Mouse (Mus musculus): Measurements from ENCODE around the gene Arrdc5.

Gene Arrdc5

DNA sequence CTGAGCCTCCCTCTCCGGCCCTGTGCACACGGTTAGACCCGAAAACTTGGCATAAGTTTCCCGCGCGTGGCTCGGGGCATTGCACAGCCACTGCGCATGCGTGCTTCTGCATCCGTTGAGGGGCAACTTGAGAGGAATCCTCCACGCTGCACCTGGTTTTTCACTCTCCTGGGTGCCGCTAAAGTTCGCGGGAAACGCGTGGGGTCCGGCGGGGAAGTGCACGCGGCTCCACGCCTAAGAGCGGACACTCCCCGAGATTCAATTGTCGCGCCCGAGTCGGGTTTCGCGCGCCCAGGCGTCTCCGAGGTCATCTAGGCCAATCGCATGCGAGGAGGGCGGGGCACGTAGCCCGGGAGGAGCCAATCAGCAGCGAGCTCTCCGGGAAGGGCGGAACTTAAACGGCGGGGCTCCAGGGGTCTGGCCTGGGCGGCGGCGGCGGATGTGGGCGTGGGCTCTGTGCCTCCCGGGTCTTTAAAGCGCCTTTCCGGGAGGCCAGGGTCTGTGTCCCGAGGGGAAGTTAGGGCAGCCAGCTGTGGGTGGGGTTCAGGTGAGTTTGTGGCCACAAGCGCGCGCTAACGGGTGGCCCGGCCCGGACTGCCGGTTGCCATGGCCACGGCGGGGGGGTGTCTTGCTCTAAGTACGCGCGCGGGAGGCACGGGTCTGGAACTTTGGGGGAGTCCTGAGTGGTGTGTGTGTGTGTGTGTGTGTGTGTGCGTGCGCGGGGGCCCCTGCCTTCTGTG, 3.9 kb upstream of the Arrdc5 start:
- peak; percentile 86 for DNase-seq (ENCODE audit: low read depth, low spot score)

DNA sequence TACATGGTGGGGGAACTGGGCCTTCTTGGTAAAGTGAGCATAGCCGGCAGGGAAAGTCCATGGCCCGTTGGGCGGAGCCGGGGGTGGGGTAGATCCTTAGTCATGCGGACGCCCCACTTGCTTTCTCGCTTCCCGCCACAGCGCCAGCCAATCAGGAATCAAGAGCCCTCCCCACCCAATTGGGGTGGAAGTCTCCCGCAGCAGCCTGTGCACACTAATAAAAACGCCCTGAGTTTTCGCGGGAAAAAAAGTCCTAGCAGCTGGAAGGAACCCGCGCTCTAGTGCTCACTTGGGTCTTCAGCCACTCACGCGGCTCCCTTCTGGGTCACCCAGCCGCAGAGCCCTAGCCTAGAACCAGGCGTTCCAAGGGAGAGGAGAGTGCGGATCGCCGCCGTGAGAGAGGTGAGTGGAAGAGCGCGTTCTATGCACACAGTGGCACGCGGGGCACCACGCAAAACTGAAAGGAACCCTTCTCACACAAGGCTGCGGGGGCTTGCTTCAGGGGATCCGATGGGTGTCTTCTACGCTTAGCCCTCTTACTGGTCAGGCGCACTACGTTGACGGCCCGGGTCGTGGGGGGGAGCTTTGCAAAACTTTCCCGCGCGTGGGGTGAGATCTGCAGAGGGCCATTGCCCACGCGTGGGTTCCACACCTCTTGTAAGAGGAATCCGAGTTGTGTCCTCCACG, 3.2 kb upstream of the Arrdc5 start, which contains the start of gene Uhrf1:
Gene Uhrf1, plus strand, starts transcription at position 162 of the 687 bp plus-strand sequence.
- peak; percentile 56 for DNase-seq (ENCODE audit: low read depth, low spot score)

DNA sequence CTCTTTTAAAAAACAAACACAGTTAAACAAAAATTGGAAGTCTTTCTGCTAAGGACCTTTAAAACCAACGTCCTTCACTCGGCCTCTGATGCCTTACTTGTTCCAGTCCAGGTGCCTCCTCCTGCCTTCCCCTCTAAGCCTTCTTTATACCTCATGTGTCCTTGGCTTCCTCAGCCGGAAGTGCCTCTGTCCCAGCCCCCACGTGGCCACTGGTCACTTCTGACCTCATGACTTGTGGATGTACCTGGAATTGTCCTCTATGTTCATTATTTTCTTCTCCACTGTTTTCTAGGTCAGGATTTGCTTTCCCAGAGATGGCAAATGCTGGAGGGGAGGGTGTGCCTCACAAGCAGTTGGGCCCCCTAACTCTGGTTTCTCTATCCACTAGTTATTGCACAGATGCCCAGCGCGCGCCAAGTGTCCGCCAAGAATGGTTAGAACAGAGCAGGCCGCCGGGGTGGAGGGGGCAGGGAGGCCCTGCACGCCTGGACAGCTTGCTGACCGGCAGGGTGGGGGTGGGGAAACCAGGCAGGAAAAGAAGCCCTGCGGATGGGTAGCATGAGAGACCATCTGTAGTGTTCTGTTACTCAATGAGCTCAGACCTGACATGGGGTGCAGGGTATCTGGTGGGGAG, 2.4 kb upstream of the Arrdc5 start:
- DNase-seq (ENCODE audit: low read depth, low spot score): no peak

GRCm38 (mm10) chr17:56298238-56298637, 1.8 kb downstream of the Arrdc5 start:
- no peak for DNase-seq (ENCODE audit: low read depth, low spot score)

DNA sequence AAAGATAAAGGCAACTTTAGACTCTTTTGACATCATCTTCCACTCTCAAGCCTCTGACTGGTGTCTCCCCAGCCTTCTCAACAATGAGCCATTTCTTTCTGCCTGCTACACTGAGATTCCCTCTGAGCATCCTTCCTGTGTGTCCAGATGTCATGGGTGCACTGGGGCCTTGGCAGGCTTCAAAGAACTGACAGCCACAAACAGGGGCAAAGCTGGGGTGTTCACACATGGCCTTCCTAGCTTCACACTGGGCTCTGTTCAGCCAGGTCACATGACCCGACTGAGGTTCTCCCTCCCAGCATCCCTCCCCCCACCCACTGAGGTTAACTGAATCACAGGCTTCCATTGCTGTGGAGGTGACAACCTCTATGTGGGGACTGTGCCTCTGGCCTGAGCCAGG, 3.9 kb downstream of the Arrdc5 start:
- no peak for DNase-seq (ENCODE audit: low read depth, low spot score)

GRCm38 (mm10) chr17:56294241-56294640, 5.8 kb downstream of the Arrdc5 start:
- DNase-seq (ENCODE audit: low read depth, low spot score): no peak

GRCm38 (mm10) chr17:56293291-56293690, 6.8 kb downstream of the Arrdc5 start:
- no peak for DNase-seq (ENCODE audit: low read depth, low spot score)

DNA sequence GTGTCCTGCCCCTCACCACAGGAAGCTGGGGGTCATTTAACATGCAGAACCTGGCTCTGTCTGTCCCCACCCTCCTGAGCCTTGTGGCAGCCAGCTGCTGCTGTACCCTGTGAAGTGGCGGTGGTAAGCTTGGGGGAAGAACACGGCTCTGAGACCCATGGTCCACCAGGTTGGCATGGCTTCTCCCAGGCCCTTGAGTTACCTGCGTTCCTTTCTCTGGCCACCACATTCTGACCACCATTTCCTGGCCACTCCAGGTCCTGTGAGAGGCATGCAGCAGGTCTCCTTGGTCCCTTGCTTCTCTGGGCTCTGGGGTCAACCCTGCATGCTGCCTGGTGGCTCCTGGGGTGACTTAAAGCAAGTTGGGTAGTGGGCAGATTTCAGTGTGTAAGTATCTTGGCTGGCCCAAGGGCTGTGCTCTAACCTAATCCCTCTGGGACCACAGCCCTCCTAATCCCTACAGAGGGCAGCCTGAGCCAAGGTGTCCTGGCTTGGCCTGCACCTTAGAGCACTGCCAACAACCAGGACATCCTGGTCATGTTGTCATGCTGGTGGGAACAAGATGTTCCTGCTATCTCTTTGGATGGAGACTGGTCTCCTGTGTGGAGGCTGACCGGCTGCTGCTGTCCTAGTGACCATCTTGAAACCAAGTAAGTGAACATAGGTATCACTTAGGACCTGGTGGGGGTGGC, 7.4 kb downstream of the Arrdc5 start, which contains the start of gene Plin3:
Gene Plin3, minus strand, starts transcription at position 343 of the 692 bp plus-strand sequence.
- DNase-seq (ENCODE audit: low read depth, low spot score): peak; percentile 95

DNA sequence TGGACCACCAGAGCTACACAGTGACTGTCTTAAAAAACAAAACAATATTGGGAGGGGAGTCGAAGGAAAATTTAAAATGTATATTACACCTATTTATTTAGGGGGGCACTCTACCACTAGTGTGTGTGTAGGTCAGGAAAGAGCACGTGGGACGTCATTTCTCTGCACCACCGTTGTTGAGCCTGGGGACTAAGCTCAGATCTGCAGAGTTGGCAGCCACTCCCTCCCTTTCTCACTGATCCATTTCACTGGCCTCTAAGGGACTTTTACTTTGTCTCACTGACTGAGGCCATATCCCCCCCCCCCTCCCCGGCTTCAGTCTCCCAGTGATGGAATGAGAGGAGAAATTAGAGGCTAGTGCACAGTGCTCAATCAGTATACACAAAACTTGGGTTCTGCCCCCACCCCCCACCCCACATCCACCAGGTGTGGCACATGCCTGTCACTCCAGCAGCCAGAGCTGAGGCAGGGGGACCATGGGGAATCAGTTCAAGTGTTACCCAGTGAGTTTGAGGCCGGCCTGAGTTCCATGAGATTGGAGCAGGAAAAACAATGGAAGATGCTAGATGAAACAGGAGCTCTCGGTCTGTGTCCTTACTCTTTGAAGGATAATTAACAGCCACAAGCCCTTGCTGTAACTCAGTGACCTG, 8.1 kb downstream of the Arrdc5 start:
- DNase-seq (ENCODE audit: low read depth, low spot score): no peak

DNA sequence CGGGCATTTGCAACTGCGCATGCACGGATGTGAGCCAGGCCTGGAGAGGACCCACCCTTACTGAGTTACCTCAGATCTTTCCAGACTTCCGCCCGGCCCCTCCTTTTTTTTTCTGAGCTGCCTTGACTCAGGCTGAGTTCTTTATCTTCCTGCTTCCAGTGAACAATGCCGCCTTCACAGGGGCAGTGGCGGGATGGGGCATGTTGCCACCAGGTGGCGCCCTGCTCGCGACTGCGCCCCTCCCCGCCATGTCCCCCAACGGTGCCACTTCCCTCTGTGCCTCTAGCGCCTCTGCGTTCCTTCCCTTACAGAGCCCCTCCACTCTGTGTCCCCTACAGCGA, 8.9 kb downstream of the Arrdc5 start:
- peak; percentile 93 for DNase-seq (ENCODE audit: low read depth, low spot score)

DNA sequence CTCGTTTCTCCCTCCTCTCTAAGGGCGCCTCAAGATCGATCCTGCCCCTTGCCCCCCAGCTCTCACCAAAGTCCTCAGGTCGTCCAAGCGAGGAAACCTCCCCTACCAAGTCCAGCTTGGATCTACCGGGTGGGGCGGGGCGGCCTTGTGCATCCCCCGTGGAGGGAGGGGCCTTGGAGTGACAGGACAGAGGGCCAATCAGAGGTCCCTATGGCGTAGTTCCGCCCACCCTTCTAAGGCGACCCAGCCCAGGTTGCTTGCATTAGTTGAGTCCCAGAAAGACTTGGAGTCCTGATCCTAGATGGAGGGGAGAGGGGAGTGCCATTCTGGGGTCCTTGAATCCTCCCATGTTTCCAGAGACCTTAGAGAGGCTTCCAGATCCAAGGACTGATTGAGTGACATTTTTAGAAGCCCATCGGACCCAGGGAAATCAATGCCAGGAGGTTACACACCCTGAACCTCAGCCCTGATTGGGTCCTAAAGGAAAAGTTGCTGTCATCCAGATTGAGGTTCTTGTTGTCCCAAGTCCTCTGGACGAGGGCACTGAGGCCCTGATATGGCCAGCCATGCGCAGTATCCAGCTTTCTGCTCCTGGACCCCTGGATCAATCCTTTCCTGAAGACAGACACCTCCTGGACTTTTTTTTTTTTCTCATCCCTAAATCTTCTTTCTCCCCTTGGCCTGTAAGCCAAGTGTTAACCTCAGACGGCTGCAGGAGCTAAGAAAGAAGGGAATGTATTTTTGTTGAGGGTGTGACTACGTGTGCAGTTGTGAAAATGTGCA, 9.5 kb downstream of the Arrdc5 start:
- peak; percentile 94 for DNase-seq (ENCODE audit: low read depth, low spot score)

DNA sequence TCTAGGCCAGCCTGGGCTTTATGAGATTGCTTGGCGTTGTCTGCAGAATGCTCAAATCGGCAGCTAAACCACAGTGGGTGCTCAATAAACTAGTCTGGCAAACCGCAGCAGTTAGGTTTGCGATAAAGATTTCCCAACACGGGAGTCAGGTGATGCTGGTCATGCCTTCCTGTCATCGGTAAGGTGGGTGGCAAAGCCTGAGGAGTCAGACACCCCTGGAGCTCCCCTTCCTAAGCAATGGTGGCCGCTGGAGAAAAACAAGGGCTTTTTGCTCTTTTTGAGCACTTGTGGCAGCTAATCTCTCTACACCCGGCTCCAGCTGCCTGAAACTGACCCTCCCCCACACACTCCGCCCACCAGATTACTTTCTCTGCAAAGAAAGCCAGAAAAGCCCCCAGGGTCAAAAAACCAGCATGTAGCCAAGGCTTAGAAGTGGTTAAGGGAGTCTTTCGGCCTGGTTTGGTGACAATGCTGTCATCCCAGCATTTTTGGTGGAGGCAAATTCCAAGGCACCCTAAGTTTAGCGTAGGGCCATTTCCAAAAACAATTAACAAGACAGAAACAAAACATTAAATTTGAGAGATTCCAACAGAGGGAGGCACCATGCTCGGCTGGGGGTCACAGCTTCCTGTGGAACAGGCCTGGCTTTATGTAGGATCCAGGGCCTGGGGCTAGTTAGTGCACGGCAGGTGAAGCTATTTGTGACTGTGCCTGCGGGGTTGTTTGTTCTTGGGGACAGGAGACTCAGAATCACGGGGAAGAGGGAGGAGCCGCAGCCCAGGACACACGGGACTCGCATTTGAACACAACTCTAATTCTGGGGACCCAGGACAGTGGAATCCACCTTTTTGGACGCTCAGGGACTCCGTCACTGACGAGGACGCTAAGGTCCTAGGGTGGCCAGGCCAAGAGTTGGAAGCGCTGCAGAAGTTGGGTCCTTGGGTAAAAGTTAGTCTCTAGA, 10.4 kb downstream of the Arrdc5 start:
- DNase-seq (ENCODE audit: low read depth, low spot score): no peak

DNA sequence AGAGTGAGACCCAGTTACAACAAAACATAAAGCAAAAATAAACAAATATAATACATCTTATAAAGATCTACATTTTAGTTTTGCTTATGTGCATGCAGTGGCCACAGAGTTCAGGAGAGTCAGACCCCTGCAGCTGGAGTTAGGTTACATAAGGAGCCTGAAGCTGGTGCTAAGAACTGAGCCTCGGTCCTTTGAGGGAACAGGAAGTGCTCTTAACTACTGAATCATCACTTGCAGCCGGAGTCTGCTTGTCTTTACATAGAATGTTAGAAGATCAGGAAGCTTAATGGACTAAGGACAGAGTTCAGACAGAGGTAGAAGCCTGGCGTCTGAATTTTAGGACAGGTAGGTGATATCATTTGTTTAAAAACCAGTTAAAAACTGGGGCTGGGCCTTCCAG, 11.2 kb downstream of the Arrdc5 start:
- DNase-seq (ENCODE audit: low read depth, low spot score): no peak

DNA sequence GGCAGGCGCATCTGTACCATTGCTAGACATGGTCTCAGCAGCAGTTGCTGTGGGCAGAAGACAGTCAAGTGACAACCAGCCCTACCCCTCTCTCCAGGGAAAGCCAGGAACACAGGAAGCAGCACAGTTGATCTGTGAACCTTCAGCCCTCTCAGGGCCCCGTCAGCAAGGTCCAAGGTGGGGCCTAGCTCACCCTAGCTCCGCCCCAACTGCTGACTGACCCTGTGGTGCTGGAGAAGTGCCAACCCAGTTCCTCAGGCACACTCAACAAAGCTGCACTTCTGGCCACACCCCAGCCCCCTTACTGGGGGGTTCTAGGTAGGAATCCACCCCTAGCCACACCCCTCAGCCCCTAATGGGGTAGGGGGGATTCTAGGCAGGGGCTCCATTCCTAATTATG, 12.3 kb downstream of the Arrdc5 start:
- no peak for DNase-seq (ENCODE audit: low read depth, low spot score)

DNA sequence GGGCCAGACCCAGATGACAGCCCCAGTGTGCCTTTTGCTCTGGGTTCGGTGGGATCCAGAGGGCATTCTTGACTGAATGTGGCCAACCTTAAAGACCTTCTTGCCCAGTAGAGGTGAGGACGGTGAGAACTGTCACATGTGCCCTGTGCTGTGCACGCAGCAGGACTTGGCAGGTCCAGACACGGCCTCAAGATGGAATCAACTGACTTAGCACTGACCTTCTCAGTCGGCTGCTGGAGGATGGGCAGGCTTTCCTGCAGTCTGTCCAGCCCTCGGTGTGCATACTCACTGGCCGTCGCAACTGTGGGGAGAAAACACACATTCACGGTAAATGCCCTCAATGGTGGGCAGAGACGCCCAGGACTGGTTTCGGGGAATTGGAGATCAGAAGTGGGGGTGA, 14.1 kb downstream of the Arrdc5 start:
- DNase-seq (ENCODE audit: low read depth, low spot score): peak; percentile 66

DNA sequence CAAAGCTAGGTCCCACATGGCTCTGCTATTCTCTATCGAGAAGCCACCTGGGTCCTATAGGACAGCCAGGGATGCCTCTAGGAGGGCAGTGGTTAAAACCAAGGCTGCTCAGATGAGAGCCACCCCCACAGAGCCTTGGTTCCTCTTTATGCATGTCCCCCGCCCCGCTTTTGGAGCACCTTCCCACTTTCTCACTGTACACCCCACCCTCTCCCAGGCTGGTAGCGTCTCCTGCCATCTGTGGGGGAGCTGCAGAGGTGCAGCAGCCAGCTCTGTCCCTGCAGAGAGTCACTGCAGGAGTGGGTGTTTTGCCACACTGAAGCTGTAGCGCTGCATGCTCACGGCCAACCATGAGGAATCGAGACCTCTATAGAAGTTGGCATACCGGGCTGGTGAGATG, 16.8 kb downstream of the Arrdc5 start:
- DNase-seq (ENCODE audit: low read depth, low spot score): no peak

GRCm38 (mm10) chr17:56282802-56283201, 17.3 kb downstream of the Arrdc5 start:
- DNase-seq (ENCODE audit: low read depth, low spot score): no peak

- DNase-seq (ENCODE audit: low read depth, low spot score): no peak
Observed at GRCm38 (mm10) chr17:56281193-56281592, 18.9 kb downstream of the Arrdc5 start.

GRCm38 (mm10) chr17:56279481-56280155, 20.5 kb downstream of the Arrdc5 start:
- peak; percentile 66 for DNase-seq (ENCODE audit: low read depth, low spot score)

Measured in skeletal muscle tissue, adult 2 months (tissue).